Mouse (Mus musculus): Measurements from ENCODE around the gene Grm7.

Gene Grm7

GRCm38 (mm10) chr6:110868311-110868710, 222.9 kb downstream of the Grm7 start:
- no peak for DNase-seq (ENCODE audit: extremely low read depth, low read depth)

GRCm38 (mm10) chr6:110982013-110982412, 336.6 kb downstream of the Grm7 start:
- DNase-seq (ENCODE audit: extremely low read depth, low read depth), result no peak

GRCm38 (mm10) chr6:111039099-111039498, 393.7 kb downstream of the Grm7 start:
- DNase-seq (ENCODE audit: extremely low read depth, low read depth), result no peak

- no peak for DNase-seq (ENCODE audit: extremely low read depth, low read depth)
Measured at GRCm38 (mm10) chr6:111045896-111046295, 400.5 kb downstream of the Grm7 start.

- DNase-seq (ENCODE audit: extremely low read depth, low read depth), result no peak
Measured at GRCm38 (mm10) chr6:111049247-111049646, 403.9 kb downstream of the Grm7 start.

- DNase-seq (ENCODE audit: extremely low read depth, low read depth), result no peak
Measured at GRCm38 (mm10) chr6:111054001-111054975, 408.9 kb downstream of the Grm7 start.

- DNase-seq (ENCODE audit: extremely low read depth, low read depth), result no peak
Measured at GRCm38 (mm10) chr6:111057798-111058197, 412.4 kb downstream of the Grm7 start.

- no peak for DNase-seq (ENCODE audit: extremely low read depth, low read depth)
Measured at GRCm38 (mm10) chr6:111060004-111060403, 414.6 kb downstream of the Grm7 start.

GRCm38 (mm10) chr6:111084569-111084968, 439.2 kb downstream of the Grm7 start:
- DNase-seq (ENCODE audit: extremely low read depth, low read depth), result no peak

- DNase-seq (ENCODE audit: extremely low read depth, low read depth), result no peak
Measured at GRCm38 (mm10) chr6:111094818-111095217, 449.4 kb downstream of the Grm7 start.

GRCm38 (mm10) chr6:111105485-111105884, 460.1 kb downstream of the Grm7 start:
- no peak for DNase-seq (ENCODE audit: extremely low read depth, low read depth)

GRCm38 (mm10) chr6:111161037-111161436, 515.7 kb downstream of the Grm7 start:
- DNase-seq (ENCODE audit: extremely low read depth, low read depth), result no peak

GRCm38 (mm10) chr6:111195333-111195732, 550.0 kb downstream of the Grm7 start:
- DNase-seq (ENCODE audit: extremely low read depth, low read depth), result no peak

- DNase-seq (ENCODE audit: extremely low read depth, low read depth), result no peak
Measured at GRCm38 (mm10) chr6:111221083-111221729, 575.8 kb downstream of the Grm7 start.

- DNase-seq (ENCODE audit: extremely low read depth, low read depth), result no peak
Measured at GRCm38 (mm10) chr6:111255215-111255614, 609.8 kb downstream of the Grm7 start.

- DNase-seq (ENCODE audit: extremely low read depth, low read depth), result no peak
Measured at GRCm38 (mm10) chr6:111256939-111257338, 611.6 kb downstream of the Grm7 start.

- no peak for DNase-seq (ENCODE audit: extremely low read depth, low read depth)
Measured at GRCm38 (mm10) chr6:111258256-111258655, 612.9 kb downstream of the Grm7 start.

GRCm38 (mm10) chr6:111261181-111261580, 615.8 kb downstream of the Grm7 start:
- DNase-seq (ENCODE audit: extremely low read depth, low read depth), result no peak

- no peak for DNase-seq (ENCODE audit: extremely low read depth, low read depth)
Measured at GRCm38 (mm10) chr6:111276657-111277056, 631.3 kb downstream of the Grm7 start.

- DNase-seq (ENCODE audit: extremely low read depth, low read depth), result no peak
Measured at GRCm38 (mm10) chr6:111278516-111278915, 633.1 kb downstream of the Grm7 start.

GRCm38 (mm10) chr6:111293505-111294001, 648.2 kb downstream of the Grm7 start:
- DNase-seq (ENCODE audit: extremely low read depth, low read depth), result no peak

GRCm38 (mm10) chr6:111303912-111304555, 658.7 kb downstream of the Grm7 start:
- no peak for DNase-seq (ENCODE audit: extremely low read depth, low read depth)

Measured in MEL-GATA-1-ER (cell line).